Mouse (Mus musculus): ENCODE measurements around the gene Gm10188.

- TF ChIP-seq E2F4 (IDR thresholded peaks at IDR 0.05; ENCODE audit: insufficient replicate concordance, low read depth, low read length) = no peak
- TF ChIP-seq ZC3H11A (IDR thresholded peaks at IDR 0.05; ENCODE audit: low read depth, low read length) = no peak
- TF ChIP-seq CHD2 (IDR thresholded peaks at IDR 0.05; ENCODE audit: low read length) = no peak
Observed at GRCm38 (mm10) chr1:132199244-132199643, 30.3 kb downstream of the Gm10188 start.
